Mouse (Mus musculus) heart, postnatal 0 days (tissue): ENCODE data around the gene Heatr3.

Experiments
- CTCF ChIP-seq: IDR thresholded peaks from 2 replicates; pipeline ENCODE4 v1.5.1; 2016; ENCODE audit warnings: antibody characterized with exemption, control low read depth, low read depth
- EP300 ChIP-seq: IDR thresholded peaks from 2 replicates; pipeline ENCODE4 v1.6.1; 2016; ENCODE audit warnings: antibody characterized with exemption, low read depth

GRCm38 (mm10) chr8:88137748-88138484, at the start of gene Heatr3:
- no peak for TF ChIP-seq CTCF
- TF ChIP-seq EP300, result no peak
